Mouse (Mus musculus): Measurements from ENCODE around the gene Tmem30b.
"Not testable (repeated sequence)": the region's sequence is repeated elsewhere in the genome, so short reads cannot be mapped to it uniquely, and the experiment has no call there.

Gene Tmem30b

GRCm38 (mm10) chr12:73558525-73559195 lies 12.5 kb upstream of the Tmem30b start:
- DNase-seq (ENCODE audit: low spot score in 2 of 2): peak; percentile 30 to 74

GRCm38 (mm10) chr12:73554155-73554554 lies 8.0 kb upstream of the Tmem30b start:
- DNase-seq (ENCODE audit: low spot score in 2 of 2): peak; percentile 39 to 71

GRCm38 (mm10) chr12:73548259-73548658 lies 2.1 kb upstream of the Tmem30b start:
- DNase-seq (ENCODE audit: low spot score in 2 of 2): no peak

- no peak for DNase-seq (ENCODE audit: low spot score in 2 of 2)
Observed at GRCm38 (mm10) chr12:73547646-73548045, 1.5 kb upstream of the Tmem30b start.

- no peak for DNase-seq (ENCODE audit: low spot score in 2 of 2)
Observed at GRCm38 (mm10) chr12:73545672-73546085, 513 bp downstream of the Tmem30b start.

- no peak for DNase-seq (ENCODE audit: low spot score in 2 of 2)
Observed at GRCm38 (mm10) chr12:73544736-73545671, 1.2 kb downstream of the Tmem30b start.

GRCm38 (mm10) chr12:73543191-73543590 lies 3.0 kb downstream of the Tmem30b start:
- DNase-seq (ENCODE audit: low spot score in 2 of 2): no peak

GRCm38 (mm10) chr12:73540402-73540801 lies 5.8 kb downstream of the Tmem30b start:
- DNase-seq (ENCODE audit: low spot score in 2 of 2): no peak

GRCm38 (mm10) chr12:73539151-73539550 lies 7.0 kb downstream of the Tmem30b start:
- no peak for DNase-seq (ENCODE audit: low spot score in 2 of 2)

GRCm38 (mm10) chr12:73538139-73538508 lies 8.1 kb downstream of the Tmem30b start:
- DNase-seq (ENCODE audit: low spot score in 2 of 2): not testable (repeated sequence)

GRCm38 (mm10) chr12:73537499-73538138 lies 8.6 kb downstream of the Tmem30b start:
- DNase-seq (ENCODE audit: low spot score in 2 of 2): no peak

- peak; percentile 47 to 74 for DNase-seq (ENCODE audit: low spot score in 2 of 2)
Observed at GRCm38 (mm10) chr12:73534591-73534990, 11.6 kb downstream of the Tmem30b start.

- peak; percentile 41 to 47 for DNase-seq (ENCODE audit: low spot score in 2 of 2)
Observed at GRCm38 (mm10) chr12:73531889-73532479, 14.2 kb downstream of the Tmem30b start.

GRCm38 (mm10) chr12:73529590-73529989 lies 16.6 kb downstream of the Tmem30b start:
- DNase-seq (ENCODE audit: low spot score in 2 of 2): no peak

- no peak for DNase-seq (ENCODE audit: low spot score in 2 of 2)
Observed at GRCm38 (mm10) chr12:73529131-73529530, 17.1 kb downstream of the Tmem30b start.

- not testable (repeated sequence) for DNase-seq (ENCODE audit: low spot score in 2 of 2)
Observed at GRCm38 (mm10) chr12:73528142-73528541, 18.1 kb downstream of the Tmem30b start.

GRCm38 (mm10) chr12:73525254-73525885 lies 20.8 kb downstream of the Tmem30b start:
- DNase-seq (ENCODE audit: low spot score in 2 of 2): no peak

- no peak for DNase-seq (ENCODE audit: low spot score in 2 of 2)
Observed at GRCm38 (mm10) chr12:73523066-73523465, 23.1 kb downstream of the Tmem30b start.

- DNase-seq (ENCODE audit: low spot score in 2 of 2): no peak
Observed at GRCm38 (mm10) chr12:73521944-73522343, 24.2 kb downstream of the Tmem30b start.

- DNase-seq (ENCODE audit: low spot score in 2 of 2): no peak
Observed at GRCm38 (mm10) chr12:73521238-73521841, 24.9 kb downstream of the Tmem30b start.

GRCm38 (mm10) chr12:73517768-73518167 lies 28.4 kb downstream of the Tmem30b start:
- no peak for DNase-seq (ENCODE audit: low spot score in 2 of 2)
